Mouse (Mus musculus) ES-E14 (cell line): ENCODE measurements around the gene Gpr119. TPM values are rescaled to one million over a fixed set of nuclear protein-coding genes. Genes with fewer than 3 reads are reported as not detected.

Experiments
- DNase-seq: peaks from one replicate; pipeline ENCODE4 v3.0.0-alpha.2; 2013; ENCODE audit warnings: low read depth, low spot score
- H3K27ac ChIP-seq: 2 replicates; pipeline ENCODE4 v1.5.1; 2012; ENCODE audit warnings: low read depth, mild to moderate bottlenecking, low read length, moderate library complexity, mixed read lengths; ENCODE audit not compliant: poor library complexity, insufficient read depth, severe bottlenecking
- H3K36me3 ChIP-seq: 2 replicates; pipeline ENCODE4 v1.6.1; 2012; ENCODE audit warnings: mild to moderate bottlenecking, low read length, moderate library complexity, mixed read lengths; ENCODE audit not compliant: control insufficient read depth, poor library complexity, insufficient read depth, severe bottlenecking
- H3K4me1 ChIP-seq, 2 experiments: fragments of 150-350 bp in 1 of 2; sonication (generic) in 1 of 2; 2 replicates each; pipeline ENCODE4 v1.6.1; 2012; ENCODE audit warnings: low read length in 2 of 2, mild to moderate bottlenecking in 1 of 2, mixed read lengths in 1 of 2; ENCODE audit not compliant: control insufficient read depth in 2 of 2, insufficient read depth in 2 of 2, poor library complexity in 1 of 2
- H3K4me3 ChIP-seq, 2 experiments: fragments of 150-350 bp in 1 of 2; sonication (generic) in 1 of 2; 2 replicates each; pipeline ENCODE4 v1.5.1; 2012; ENCODE audit warnings: low read length in 2 of 2, low read depth in 1 of 2, mild to moderate bottlenecking in 1 of 2, mixed read lengths in 1 of 2; ENCODE audit not compliant: insufficient read depth in 1 of 2, poor library complexity in 1 of 2, severe bottlenecking in 1 of 2
- H3K9ac ChIP-seq: 2 replicates; pipeline ENCODE4 v1.6.1; 2012; ENCODE audit warnings: low read depth, mild to moderate bottlenecking, low read length, mixed read lengths; ENCODE audit not compliant: poor library complexity, insufficient read depth, severe bottlenecking
- H3K9me3 ChIP-seq: fragments of 150-350 bp; sonication (generic); 2 replicates; pipeline ENCODE4 v1.6.1; 2012; ENCODE audit warnings: low read depth, mild to moderate bottlenecking, low read length; ENCODE audit not compliant: control insufficient read depth, insufficient read depth
- CHD2 ChIP-seq: IDR thresholded peaks from 2 replicates; pipeline ENCODE4 v1.6.1; 2014; ENCODE audit warnings: mild to moderate bottlenecking, low read depth, low read length, inconsistent platforms
- HCFC1 ChIP-seq: IDR thresholded peaks from 2 replicates; pipeline ENCODE4 v1.6.1; 2012; ENCODE audit warnings: low read length, inconsistent platforms, borderline replicate concordance; ENCODE audit not compliant: insufficient read depth
- MAFK ChIP-seq: IDR thresholded peaks from 2 replicates; pipeline ENCODE4 v1.6.1; 2014; ENCODE audit warnings: mild to moderate bottlenecking, low read depth, low read length, inconsistent platforms; ENCODE audit not compliant: insufficient read depth
- ZC3H11A ChIP-seq: IDR thresholded peaks from 2 replicates; pipeline ENCODE4 v1.6.1; 2012; ENCODE audit warnings: low read depth, mild to moderate bottlenecking, inconsistent platforms, low read length, borderline replicate concordance
- ZNF384 ChIP-seq: IDR thresholded peaks from 2 replicates; pipeline ENCODE4 v1.6.1; 2012; ENCODE audit warnings: low read depth, low read length, inconsistent platforms
- in situ Hi-C, 2 experiments: fragments of 600-800 bp; cut with MboI; formaldehyde crosslinking; loops; one replicate each; pipeline ENCODE4 v1.15.1; 2025; ENCODE audit warnings: low sequenced_read_pairs in 2 of 2, inconsistent platforms in 1 of 2; ENCODE audit not compliant: unreplicated experiment in 2 of 2
- total RNA-seq: library from RNA; depleted of rRNA; stranded (reverse); fragments of 300-350 nt; gene quantifications from 2 replicates; pipeline ENCODE4 v1.2.3, GENCODE M21; 2012

Gene Gpr119
- total RNA-seq, 1 experiment, result not detected

DNA sequence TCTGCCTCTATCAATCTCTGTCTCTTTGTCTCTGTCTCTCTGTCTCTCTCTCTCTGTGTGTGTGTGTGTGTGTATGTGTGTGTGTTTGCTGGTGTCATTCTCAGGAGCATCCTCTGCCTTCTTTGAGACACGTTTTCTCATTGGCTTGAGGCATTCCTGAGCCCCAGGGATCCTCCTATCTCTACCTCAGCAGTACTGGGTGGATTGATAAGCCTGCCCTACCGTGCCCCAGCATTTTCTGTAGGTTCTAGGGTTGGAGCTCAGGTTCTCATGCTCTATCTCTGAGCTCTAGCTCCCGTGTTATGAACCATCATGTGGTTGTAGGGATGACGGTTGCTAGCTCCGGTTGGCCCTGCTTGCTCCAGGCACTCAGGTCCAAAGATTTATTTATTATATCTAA, 9.6 kb upstream of the Gpr119 start:
- H3K36me3 ChIP-seq, result no peaks in the 10 kb centered on the region
- no peaks in the 10 kb centered on the region for H3K9me3 ChIP-seq
- DNase-seq, result no peak
- no peaks in the 10 kb centered on the region for H3K4me1 ChIP-seq
- no peak overlapping the region for H3K27ac ChIP-seq
- in situ Hi-C loops, result no loop called here
- no peak overlapping the region for H3K9ac ChIP-seq
- TF ChIP-seq ZNF384 (no peak), MAFK (no peak), HCFC1 (no peak), ZC3H11A (no peak), CHD2 (no peak)
- no peak overlapping the region for H3K4me3 ChIP-seq

DNA sequence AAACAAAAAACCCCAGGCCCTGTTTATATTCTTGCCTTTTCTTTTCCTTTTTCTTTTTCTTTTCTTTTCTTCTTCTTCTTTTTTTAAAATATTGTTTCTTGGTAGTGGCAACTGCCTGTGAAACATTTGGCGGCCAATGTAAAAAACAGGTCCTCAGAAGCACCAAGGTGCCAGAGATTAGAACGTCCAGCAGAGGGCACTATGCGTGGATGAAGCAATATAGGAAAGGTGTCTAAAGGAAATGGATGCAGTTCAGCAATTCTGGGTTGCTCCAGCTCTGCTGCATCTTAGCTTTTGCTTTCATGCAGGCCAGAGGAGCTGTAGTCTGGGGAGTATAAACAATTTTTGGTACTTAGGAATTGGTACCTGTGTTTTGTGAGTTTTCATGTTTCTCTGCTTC, 9.2 kb upstream of the Gpr119 start:
- no peaks in the 10 kb centered on the region for H3K9me3 ChIP-seq
- in situ Hi-C loops, result no loop called here
- H3K36me3 ChIP-seq, result no peaks in the 10 kb centered on the region
- no peak for TF ChIP-seq CHD2
- TF ChIP-seq ZC3H11A, result 0 out of 2 replicates have a peak, but pooled peaks have one; percentile 29
- DNase-seq, result peak; percentile 27
- H3K9ac ChIP-seq, result no peak overlapping the region
- no peak overlapping the region for H3K27ac ChIP-seq
- H3K4me1 ChIP-seq, result no peaks in the 10 kb centered on the region
- no peak overlapping the region for H3K4me3 ChIP-seq

DNA sequence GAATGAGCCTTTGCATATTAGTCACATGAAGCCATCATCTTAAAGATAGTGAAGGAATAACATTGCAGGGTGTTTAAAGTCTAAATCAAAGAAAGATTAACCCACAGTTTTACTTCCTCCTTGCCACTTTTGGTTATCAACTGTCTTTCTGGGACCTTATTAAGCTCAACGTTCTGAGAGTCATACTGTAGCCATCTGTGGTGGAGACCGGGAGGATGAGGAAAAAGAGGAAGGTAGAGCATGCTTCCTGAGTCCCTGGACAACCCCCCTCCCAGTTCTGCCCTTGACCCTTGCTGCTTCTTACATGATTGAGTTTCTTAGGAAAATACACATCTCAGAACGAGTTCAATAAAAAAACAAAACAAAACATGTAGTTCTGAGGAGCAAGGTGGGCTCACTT, 2.6 kb downstream of the Gpr119 start:
- no peaks in the 10 kb centered on the region for H3K4me1 ChIP-seq
- no peak overlapping the region for H3K27ac ChIP-seq
- in situ Hi-C loops, result loop anchor here in 1 of 2 experiments (25.0 kb wide), 1 partner anchor 641 kb away; no protein-coding TSS in a partner anchor
- DNase-seq, result no peak
- no peak for TF ChIP-seq ZNF384
- TF ChIP-seq ZC3H11A, result no peak
- TF ChIP-seq HCFC1, result no peak
- TF ChIP-seq CHD2, result no peak
- TF ChIP-seq MAFK, result no peak
- H3K36me3 ChIP-seq, result no peaks in the 10 kb centered on the region
- no peak overlapping the region for H3K9ac ChIP-seq
- no peak overlapping the region for H3K4me3 ChIP-seq
- H3K9me3 ChIP-seq, result no peaks in the 10 kb centered on the region

DNA sequence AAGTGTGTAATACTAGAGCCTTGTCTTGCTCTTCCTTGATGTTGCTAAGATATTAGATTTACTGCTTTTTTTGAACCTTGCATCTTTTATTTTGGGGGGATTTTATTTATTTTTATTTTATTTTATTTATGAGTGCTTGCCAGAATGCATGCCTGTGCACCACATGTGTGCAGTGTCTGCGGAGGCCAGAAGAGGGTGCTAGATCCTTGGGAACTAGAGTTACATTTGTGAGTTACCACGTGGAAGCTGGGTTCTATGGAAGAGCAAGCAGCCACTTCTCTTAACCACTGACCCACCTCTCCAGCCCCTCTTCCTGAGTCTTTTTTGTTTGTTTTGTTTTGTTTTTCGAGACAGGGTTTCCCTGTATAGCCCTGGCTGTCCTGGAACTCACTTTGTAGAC, 4.7 kb downstream of the Gpr119 start:
- Histone ChIP-seq H3K9me3 (no peaks in the 10 kb centered on the region), H3K27ac (no peak overlapping the region), H3K4me3 (no peak overlapping the region), H3K4me1 (no peaks in the 10 kb centered on the region), H3K9ac (no peak overlapping the region), H3K36me3 (no peaks in the 10 kb centered on the region)
- in situ Hi-C loops, result loop anchor here in 1 of 2 experiments (25.0 kb wide), 1 partner anchor 643 kb away; no protein-coding TSS in a partner anchor
- no peak for TF ChIP-seq CHD2
- TF ChIP-seq ZC3H11A, result 0 out of 2 replicates have a peak, but pooled peaks have one; percentile 23
- peak; percentile 36 for DNase-seq

DNA sequence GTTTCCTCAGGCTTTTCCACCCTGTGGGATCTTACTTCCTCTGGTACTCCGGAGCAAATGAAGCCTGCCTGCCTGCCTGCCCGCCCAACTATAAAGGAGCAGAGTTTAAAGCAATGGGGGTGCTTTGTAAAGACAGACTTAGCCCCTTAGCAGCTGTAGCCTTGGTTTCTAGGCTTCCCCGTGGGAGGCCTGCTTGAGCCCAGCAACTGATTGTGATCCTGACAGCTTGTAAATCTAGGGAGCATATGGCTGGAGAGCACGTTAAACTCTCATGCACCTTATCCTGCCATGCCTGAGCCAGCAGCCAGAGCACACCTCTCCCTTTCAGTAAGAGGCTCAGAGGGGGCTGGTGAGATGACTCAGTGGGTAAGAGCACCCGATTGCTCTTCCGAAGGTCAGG, 7.5 kb downstream of the Gpr119 start:
- no peaks in the 10 kb centered on the region for H3K4me1 ChIP-seq
- TF ChIP-seq HCFC1 (no peak), ZNF384 (no peak), CHD2 (no peak), ZC3H11A (no peak)
- DNase-seq, result no peak
- no peak overlapping the region for H3K9ac ChIP-seq
- in situ Hi-C loops, result loop anchor here in 1 of 2 experiments (25.0 kb wide), 1 partner anchor 645 kb away; no protein-coding TSS in a partner anchor
- no peak overlapping the region for H3K4me3 ChIP-seq
- H3K27ac ChIP-seq, result no peak overlapping the region
- H3K9me3 ChIP-seq, result no peaks in the 10 kb centered on the region
- H3K36me3 ChIP-seq, result no peaks in the 10 kb centered on the region
